Mouse (Mus musculus) megakaryocyte, embryonic 14.5 days (primary cell): ENCODE measurements at regions not wholly inside any gene's neighbourhood (a gene's known extent, or its start where the extent isn't known, plus 50 kb on each side); places are given as distances from the start of the nearest gene placed in this dataset.

Source experiments
- FLI1 ChIP-seq: IDR thresholded peaks from 2 replicates; pipeline ENCODE4 v1.6.1; 2012; ENCODE audit warnings: low read length, inconsistent platforms, mixed read lengths
- GATA1 ChIP-seq: IDR thresholded peaks from 3 replicates; pipeline ENCODE4 v1.6.1; 2012; ENCODE audit warnings: mixed read lengths, low read length, inconsistent platforms, borderline replicate concordance

DNA sequence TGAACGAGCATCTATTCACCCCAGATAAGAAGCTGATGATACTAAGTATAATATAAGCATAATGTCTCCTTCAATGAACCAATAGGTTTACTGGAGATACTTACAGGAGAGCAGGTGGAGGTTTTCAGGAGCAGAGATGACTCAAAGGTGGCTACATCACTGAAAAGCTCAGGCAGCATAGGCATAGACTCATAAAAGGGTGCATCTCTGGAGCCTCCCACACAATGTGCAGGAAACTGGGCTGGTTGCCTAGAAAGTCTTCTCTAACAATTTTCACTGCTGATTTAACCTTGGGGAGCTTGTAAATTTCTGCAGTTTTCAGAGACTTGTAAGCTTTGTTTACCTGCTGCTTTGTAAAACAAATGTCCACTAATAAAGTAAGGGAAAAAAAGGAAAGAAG is 251.8 kb downstream of the Dad1 start:
- TF ChIP-seq GATA1 = no peak
- no peak for TF ChIP-seq FLI1
